Mouse (Mus musculus) hindbrain, postnatal 0 days (tissue): ENCODE results near the gene Cd59b. TPM values are rescaled to one million over a fixed set of nuclear protein-coding genes. Genes with fewer than 3 reads are reported as not detected.

Experiments
- ATAC-seq: fragments of 200-750 bp; cut with Nextera tagmentation; 2 replicates; pipeline ENCODE4 v1.8.0; 2017; ENCODE audit warnings: mild to moderate bottlenecking, moderate TSS enrichment, moderate library complexity
- DNase-seq: peaks from one replicate; pipeline ENCODE4 v3.0.0-alpha.2; 2015; ENCODE audit warnings: low spot score
- H3K27ac ChIP-seq: fragments of 300-500 bp; sonication (generic); 2 replicates; pipeline ENCODE4 v1.5.1; 2014; ENCODE audit warnings: mild to moderate bottlenecking
- H3K27me3 ChIP-seq: fragments of 300-500 bp; sonication (generic); 2 replicates; pipeline ENCODE4 v1.6.1; 2014; ENCODE audit warnings: low read length, mixed read lengths; ENCODE audit not compliant: insufficient read depth
- H3K36me3 ChIP-seq: fragments of 300-500 bp; sonication (generic); 2 replicates; pipeline ENCODE4 v1.6.1; 2014; ENCODE audit warnings: low read length, mixed read lengths; ENCODE audit not compliant: insufficient read depth
- H3K4me1 ChIP-seq: fragments of 300-500 bp; sonication (generic); 2 replicates; pipeline ENCODE4 v1.6.1; 2014; ENCODE audit warnings: antibody characterized with exemption, low read length, mixed read lengths; ENCODE audit not compliant: insufficient read depth
- H3K4me2 ChIP-seq: fragments of 300-500 bp; sonication (generic); 2 replicates; pipeline ENCODE4 v1.6.1; 2014; ENCODE audit warnings: low read depth, mild to moderate bottlenecking, low read length, moderate library complexity, mixed read lengths
- H3K4me3 ChIP-seq: fragments of 300-500 bp; sonication (generic); 2 replicates; pipeline ENCODE4 v1.5.1; 2014; ENCODE audit warnings: low read length
- H3K9ac ChIP-seq: fragments of 300-500 bp; sonication (generic); replicated peaks from 2 replicates; pipeline ENCODE4 v1.6.1; 2014; ENCODE audit warnings: mild to moderate bottlenecking, low read length, moderate library complexity, mixed read lengths
- H3K9me3 ChIP-seq: fragments of 300-500 bp; sonication (generic); 2 replicates; pipeline ENCODE4 v1.6.1; 2016; ENCODE audit warnings: low read length, mixed read lengths
- CTCF ChIP-seq: IDR thresholded peaks from 2 replicates; pipeline ENCODE4 v1.5.1; 2016; ENCODE audit warnings: antibody characterized with exemption, control low read depth, low read depth
- WGBS: fragments of 180-500 bp; shearing (Covaris S2); extraction: QIAGEN DNeasy Blood & Tissue Kit; methylation state at CpG from one replicate; pipeline ENCODE4 v1.1.7; 2014; 5-methylcytosine and 5-hydroxymethylcytosine counted together
- polyA plus RNA-seq: library from polyadenylated mRNA; unstranded; fragments of >200 nt; fragmentation: Nextera tagmentation; extraction: Ambion mirVana; gene quantifications from 2 replicates; pipeline ENCODE4 v1.2.1, GENCODE M21; 2015
- total RNA-seq: library from RNA; depleted of rRNA; stranded (reverse); fragments of >200 nt; gene quantifications from 2 replicates; pipeline ENCODE4 v1.2.3, GENCODE M21; 2014

Gene Cd59b
- total and polyA plus RNA-seq, 2 experiments from 2014 or later = 3.9 TPM; not detected in 1

GRCm38 (mm10) chr2:104042766-104043165 lies 26.9 kb upstream of the Cd59b start:
- no peak for ATAC-seq
- DNase-seq = no peak
- no peak overlapping the region for H3K27ac ChIP-seq
- no peak overlapping the region for H3K4me2 ChIP-seq
- H3K36me3 ChIP-seq = peaks cover 15% of the 10 kb centered on the region
- H3K27me3 ChIP-seq = no peaks in the 10 kb centered on the region
- H3K4me1 ChIP-seq = no peaks in the 10 kb centered on the region
- no peak for TF ChIP-seq CTCF
- H3K4me3 ChIP-seq = no peak overlapping the region
- H3K9me3 ChIP-seq = no peaks in the 10 kb centered on the region
- WGBS = 94% methylated on average over 15 of the region's 15 CpGs
- H3K9ac ChIP-seq = no peak overlapping the region

DNA sequence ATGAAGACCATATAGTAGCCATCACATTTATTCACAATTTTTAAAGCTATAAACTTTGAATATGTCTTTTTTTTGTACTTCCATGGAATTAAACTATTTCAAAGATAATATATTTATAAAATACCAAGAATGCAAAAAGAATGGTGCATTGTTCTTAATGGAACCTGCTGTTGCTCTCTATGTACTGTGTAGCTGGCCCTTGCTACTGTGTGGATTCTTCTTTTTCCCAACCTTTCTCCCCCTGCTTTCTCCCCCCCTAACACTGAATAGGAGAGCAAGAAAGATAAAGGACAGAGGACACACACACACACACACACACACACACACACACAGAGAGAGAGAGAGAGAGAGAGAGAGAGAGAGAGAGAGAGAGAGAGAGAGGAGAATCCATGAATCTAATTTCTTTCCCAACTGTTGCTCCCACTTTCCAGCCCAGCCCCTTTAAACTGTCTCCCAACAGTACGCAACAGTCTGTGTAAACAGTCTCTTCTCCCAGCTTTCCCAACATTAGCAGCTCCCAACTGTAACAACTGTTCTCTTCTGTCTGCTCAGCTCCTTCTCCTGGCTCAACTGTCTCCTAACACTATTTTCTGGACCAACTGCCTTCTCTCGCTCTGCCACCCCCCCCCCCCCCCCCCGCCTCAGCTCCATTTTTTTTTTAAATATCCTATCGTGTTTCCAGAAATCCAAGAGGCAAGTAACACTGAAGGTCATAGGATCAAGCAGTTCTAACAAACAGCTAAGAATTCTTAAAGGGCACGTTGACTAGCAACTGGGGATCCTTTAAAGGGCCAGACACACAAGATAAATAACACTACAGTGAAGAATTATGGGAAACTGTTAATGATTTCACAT lies 25.8 kb upstream of the Cd59b start:
- Histone ChIP-seq H3K4me3 (no peak overlapping the region), H3K9ac (no peak overlapping the region), H3K4me2 (no peak overlapping the region), H3K27ac (no peak overlapping the region), H3K36me3 (peaks cover 21% of the 10 kb centered on the region), H3K9me3 (no peaks in the 10 kb centered on the region), H3K4me1 (no peaks in the 10 kb centered on the region), H3K27me3 (no peaks in the 10 kb centered on the region)
- TF ChIP-seq CTCF = no peak
- DNase-seq (no peak), ATAC-seq (no peak)
- 30% methylated on average over 5 of the region's 5 CpGs for WGBS

DNA sequence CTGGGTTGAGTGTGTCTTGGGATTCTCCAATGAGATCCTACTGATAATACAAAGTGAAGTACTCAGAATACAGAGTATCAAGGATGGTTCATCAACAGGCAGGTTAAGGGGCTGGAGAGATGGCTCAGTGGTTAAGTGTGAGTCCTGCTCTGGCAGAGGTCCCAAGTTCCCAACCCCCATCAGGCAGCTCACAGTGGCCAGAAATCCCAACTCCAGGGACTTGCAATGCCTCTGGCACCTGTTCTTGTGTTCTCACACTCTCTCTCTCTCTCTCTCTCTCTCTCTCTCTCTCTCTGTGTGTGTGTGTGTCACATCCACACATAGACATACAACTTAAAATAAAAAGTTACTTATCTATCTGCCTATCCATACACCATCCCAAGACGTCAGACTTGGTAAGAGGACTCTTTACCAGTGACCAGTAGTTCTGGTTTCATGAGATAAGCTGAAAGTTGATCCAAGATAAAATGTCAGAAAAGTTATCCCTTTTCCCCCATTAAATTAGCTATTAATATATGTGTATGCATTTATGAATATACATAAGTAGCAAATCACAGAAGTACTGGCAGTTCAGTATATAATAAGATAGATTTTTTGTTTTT lies 25.1 kb upstream of the Cd59b start:
- TF ChIP-seq CTCF = no peak
- ATAC-seq = no peak
- no peaks in the 10 kb centered on the region for H3K9me3 ChIP-seq
- 81% methylated on average over 1 of the region's 1 CpGs for WGBS
- H3K4me1 ChIP-seq = no peaks in the 10 kb centered on the region
- H3K27me3 ChIP-seq = no peaks in the 10 kb centered on the region
- H3K27ac ChIP-seq = no peak overlapping the region
- no peak overlapping the region for H3K4me3 ChIP-seq
- H3K4me2 ChIP-seq = no peak overlapping the region
- DNase-seq = no peak
- H3K36me3 ChIP-seq = peaks cover 21% of the 10 kb centered on the region
- H3K9ac ChIP-seq = no peak overlapping the region

GRCm38 (mm10) chr2:104058381-104058780 lies 11.3 kb upstream of the Cd59b start:
- no peak for TF ChIP-seq CTCF

DNA sequence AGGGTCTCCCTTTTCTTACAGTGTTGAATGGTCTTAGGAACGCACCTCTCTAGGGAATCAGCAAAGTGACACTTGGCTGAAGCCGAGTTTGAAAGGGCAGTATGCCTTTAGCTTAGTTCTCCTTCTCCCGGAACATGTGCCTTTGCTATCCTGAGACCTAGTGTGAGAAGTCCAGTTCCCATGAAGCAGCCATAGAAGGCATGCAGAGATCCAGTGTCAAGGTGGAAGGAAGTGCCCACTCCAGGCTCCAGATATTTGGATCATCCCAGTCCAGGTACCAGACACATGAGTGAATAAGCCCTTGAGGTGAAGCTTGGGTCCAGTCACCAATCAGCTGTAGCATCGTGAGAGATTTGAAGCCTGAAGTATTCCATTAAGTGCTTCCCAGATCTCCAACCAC lies 10.7 kb upstream of the Cd59b start:
- Histone ChIP-seq H3K27me3 (no peaks in the 10 kb centered on the region), H3K27ac (no peak overlapping the region), H3K9me3 (no peaks in the 10 kb centered on the region), H3K4me2 (no peak overlapping the region), H3K4me3 (no peak overlapping the region), H3K4me1 (no peaks in the 10 kb centered on the region), H3K36me3 (peaks cover 23% of the 10 kb centered on the region), H3K9ac (no peak overlapping the region)
- no peak for ATAC-seq
- TF ChIP-seq CTCF = no peak
- WGBS = 97% methylated on average over 4 of the region's 4 CpGs
- no peak for DNase-seq

More at GRCm38 (mm10) chr2:104058381-104058780, 11.3 kb upstream of the Cd59b start:
- Histone ChIP-seq H3K27me3 (no peaks in the 10 kb centered on the region), H3K27ac (no peak overlapping the region), H3K4me3 (no peak overlapping the region), H3K4me2 (no peak overlapping the region), H3K36me3 (peaks cover 27% of the 10 kb centered on the region), H3K4me1 (no peaks in the 10 kb centered on the region), H3K9ac (no peak overlapping the region), H3K9me3 (no peaks in the 10 kb centered on the region)
- 90% methylated on average over 1 of the region's 1 CpGs for WGBS
- ATAC-seq = no peak
- no peak for DNase-seq

GRCm38 (mm10) chr2:104059786-104060185 lies 9.9 kb upstream of the Cd59b start:
- TF ChIP-seq CTCF = no peak
- Histone ChIP-seq H3K36me3 (peaks cover 15% of the 10 kb centered on the region), H3K9ac (no peak overlapping the region), H3K4me2 (no peak overlapping the region), H3K9me3 (no peaks in the 10 kb centered on the region), H3K4me3 (no peak overlapping the region), H3K27me3 (no peaks in the 10 kb centered on the region), H3K27ac (no peak overlapping the region), H3K4me1 (no peaks in the 10 kb centered on the region)
- DNase-seq (no peak), ATAC-seq (no peak)
- 88% methylated on average over 10 of the region's 10 CpGs for WGBS

GRCm38 (mm10) chr2:104060996-104061395 lies 8.7 kb upstream of the Cd59b start:
- Histone ChIP-seq H3K4me1 (no peaks in the 10 kb centered on the region), H3K9ac (no peak overlapping the region), H3K36me3 (peaks cover 14% of the 10 kb centered on the region), H3K4me2 (no peak overlapping the region), H3K27me3 (no peaks in the 10 kb centered on the region), H3K9me3 (no peaks in the 10 kb centered on the region), H3K27ac (no peak overlapping the region), H3K4me3 (no peak overlapping the region)
- DNase-seq = no peak
- WGBS = 92% methylated on average over 6 of the region's 6 CpGs
- ATAC-seq = no peak
- no peak for TF ChIP-seq CTCF
